Mouse (Mus musculus) intestine, embryonic 14.5 days (tissue): ENCODE data around the gene 0610010K14Rik. TPM values are rescaled to one million over a fixed set of nuclear protein-coding genes. Genes with fewer than 3 reads are reported as not detected.

Source experiments
- ATAC-seq: fragments of 200-750 bp; cut with Nextera tagmentation; replicated peaks from 2 replicates; pipeline ENCODE4 v1.8.0; 2017; ENCODE audit warnings: low read depth, moderate number of reproducible peaks, moderate TSS enrichment, moderate library complexity; ENCODE audit not compliant: low FRiP score, low TSS enrichment
- DNase-seq: peaks from one replicate; pipeline ENCODE4 v3.0.0-alpha.2; 2018; ENCODE audit warnings: low spot score
- H3K27ac ChIP-seq: fragments of 300-500 bp; sonication (generic); 2 replicates; pipeline ENCODE4 v1.5.1; 2014; ENCODE audit warnings: low read depth, mild to moderate bottlenecking, control low read depth
- H3K27me3 ChIP-seq: fragments of 300-500 bp; sonication (generic); replicated peaks from 2 replicates; pipeline ENCODE4 v1.6.1; 2014; ENCODE audit warnings: low read length, control low read depth; ENCODE audit not compliant: control insufficient read depth, insufficient read depth
- H3K36me3 ChIP-seq: fragments of 300-500 bp; sonication (generic); 2 replicates; pipeline ENCODE4 v1.6.1; 2014; ENCODE audit warnings: low read length, control low read depth; ENCODE audit not compliant: control insufficient read depth, insufficient read depth
- H3K4me1 ChIP-seq: fragments of 300-500 bp; sonication (generic); replicated peaks from 2 replicates; pipeline ENCODE4 v1.6.1; 2014; ENCODE audit warnings: low read length, control low read depth, mixed read lengths; ENCODE audit not compliant: control insufficient read depth, insufficient read depth
- H3K4me2 ChIP-seq: fragments of 300-500 bp; sonication (generic); 2 replicates; pipeline ENCODE4 v1.6.1; 2014; ENCODE audit warnings: low read length
- H3K4me3 ChIP-seq: fragments of 300-500 bp; sonication (generic); 2 replicates; pipeline ENCODE4 v1.5.1; 2014; ENCODE audit warnings: low read depth, low read length, control low read depth, mixed read lengths
- H3K9ac ChIP-seq: fragments of 300-500 bp; sonication (generic); 2 replicates; pipeline ENCODE4 v1.6.1; 2014; ENCODE audit warnings: mild to moderate bottlenecking, low read length
- H3K9me3 ChIP-seq: fragments of 300-500 bp; sonication (generic); 2 replicates; pipeline ENCODE4 v1.6.1; 2016; ENCODE audit warnings: low read length, control low read depth; ENCODE audit not compliant: control insufficient read depth
- WGBS: fragments of 180-500 bp; shearing (Covaris S2); extraction: QIAGEN DNeasy Blood & Tissue Kit; methylation state at CpG from one replicate; pipeline ENCODE4 v1.1.7; 2014; 5-methylcytosine and 5-hydroxymethylcytosine counted together
- microRNA counts: library from miRNA; unstranded; fragments of <30 nt; microRNA quantifications from one replicate; lab custom pipeline; 2016
- microRNA-seq: library from miRNA; unstranded; fragments of <30 nt; microRNA quantifications from one replicate; pipeline ENCODE4, GENCODE M21; 2016
- polyA plus RNA-seq: library from polyadenylated mRNA; unstranded; fragments of >200 nt; fragmentation: Nextera tagmentation; extraction: Ambion mirVana; gene quantifications from 2 replicates; pipeline ENCODE4 v1.2.1, GENCODE M21; 2014

0610010K14Rik gene
- polyA plus RNA-seq, 1 experiment from 2014 or later, result 159 TPM

- Histone ChIP-seq H3K4me3 (no peak overlapping the region), H3K9me3 (no peaks in the 10 kb centered on the region), H3K4me1 (peaks cover 8% of the 10 kb centered on the region; the same call in 1 of the 2 replicates), H3K27me3 (no peaks in the 10 kb centered on the region), H3K27ac (no peak overlapping the region), H3K4me2 (no peak overlapping the region), H3K36me3 (no peaks in the 10 kb centered on the region), H3K9ac (no peak overlapping the region)
- 75% methylated on average over 4 of the region's 4 CpGs for WGBS
- ATAC-seq, result no peak
- DNase-seq, result no peak
Observed at GRCm38 (mm10) chr11:70192157-70192556, 45.6 kb downstream of the 0610010K14Rik start.

GRCm38 (mm10) chr11:70191188-70191587 lies 46.5 kb downstream of the 0610010K14Rik start:
- WGBS, result 73% methylated on average over 6 of the region's 6 CpGs
- Histone ChIP-seq H3K9me3 (no peaks in the 10 kb centered on the region), H3K9ac (no peak overlapping the region), H3K27me3 (no peaks in the 10 kb centered on the region), H3K4me1 (peaks cover 8% of the 10 kb centered on the region; the same call in 1 of the 2 replicates), H3K27ac (no peak overlapping the region), H3K4me2 (no peak overlapping the region), H3K4me3 (no peak overlapping the region), H3K36me3 (no peaks in the 10 kb centered on the region)
- DNase-seq, result no peak
- ATAC-seq, result no peak

GRCm38 (mm10) chr11:70189319-70190134 lies 48.2 kb downstream of the 0610010K14Rik start:
- Histone ChIP-seq H3K36me3 (no peaks in the 10 kb centered on the region), H3K4me2 (no peak overlapping the region), H3K27ac (no peak overlapping the region), H3K4me3 (no peak overlapping the region), H3K27me3 (no peaks in the 10 kb centered on the region), H3K9me3 (no peaks in the 10 kb centered on the region), H3K4me1 (peaks cover 8% of the 10 kb centered on the region; the same call in 1 of the 2 replicates), H3K9ac (no peak overlapping the region)
- 83% methylated on average over 28 of the region's 28 CpGs for WGBS
- no peak for ATAC-seq
- DNase-seq, result no peak

MicroRNAs within 50 kb of the gene (microRNA counts, 519-probe panel; counts per million panel counts)
- microRNA mmu-miR-195 (lab: Ali Mortazavi, UCI) (not detected), microRNA mmu-miR-497 (lab: Ali Mortazavi, UCI) (1,783 counts per million, percentile 11 among the panel's probes with 10 or more counts)

Small RNA genes within 50 kb of the gene (microRNA-seq; reads per million reads assigned to microRNA genes)
- gene Mir195a (636 reads per million, percentile 74 among the genes with 10 or more reads in this experiment), gene Mir497 (not detected), gene Mir497b (not detected)

Other genes with a start within 250 kb of the 0610010K14Rik start
- gene Gabarap, start 246.8 kb downstream of the 0610010K14Rik start, polyA plus RNA-seq, result 481 and 495 TPM in 2 replicates
- 37.6 and 43.9 TPM in 2 replicates for gene Phf23, start 242.1 kb downstream of the 0610010K14Rik start, polyA plus RNA-seq
- gene Dvl2, start 237.3 kb downstream of the 0610010K14Rik start, polyA plus RNA-seq, result 32.0 and 32.6 TPM in 2 replicates
- gene Acadvl, start 222.5 kb downstream of the 0610010K14Rik start, polyA plus RNA-seq, result 72.8 and 73.8 TPM in 2 replicates
- gene Dlg4, start 221.0 kb downstream of the 0610010K14Rik start, polyA plus RNA-seq, result 7.7 and 8.6 TPM in 2 replicates
- 0.26 TPM in 1 of 2 replicates, not detected in the other for gene Asgr1, start 183.8 kb downstream of the 0610010K14Rik start, polyA plus RNA-seq
- 0.46 TPM in 1 of 2 replicates, not detected in the other for gene Asgr2, start 145.3 kb downstream of the 0610010K14Rik start, polyA plus RNA-seq
- 0.38 and 0.86 TPM in 2 replicates for gene Mgl2, start 107.6 kb downstream of the 0610010K14Rik start, polyA plus RNA-seq
- gene Clec10a, start 81.7 kb downstream of the 0610010K14Rik start, polyA plus RNA-seq, result 0.97 and 1.2 TPM in 2 replicates
- 1.2 and 1.7 TPM in 2 replicates for gene Slc16a11, start 25.2 kb downstream of the 0610010K14Rik start, polyA plus RNA-seq
- 13.6 and 14.1 TPM in 2 replicates for gene Slc16a13, start 16.9 kb downstream of the 0610010K14Rik start, polyA plus RNA-seq
- gene Bcl6b, start 8.1 kb downstream of the 0610010K14Rik start, polyA plus RNA-seq, result 11.7 and 12.2 TPM in 2 replicates
- 9.0 and 9.5 TPM in 2 replicates for gene Gm21988, start 1.9 kb upstream of the 0610010K14Rik start, polyA plus RNA-seq
- 153 and 165 TPM in 2 replicates for gene Rnasek, start 1.9 kb upstream of the 0610010K14Rik start, polyA plus RNA-seq
- gene Alox12, start 17.4 kb upstream of the 0610010K14Rik start, polyA plus RNA-seq, result 2.3 and 2.4 TPM in 2 replicates
- gene Alox12e, start 84.7 kb upstream of the 0610010K14Rik start, polyA plus RNA-seq, result 0.09 TPM in 1 of 2 replicates, not detected in the other
- gene Alox15, start 114.1 kb upstream of the 0610010K14Rik start, polyA plus RNA-seq, result 0.34 and 0.82 TPM in 2 replicates
- gene Pelp1, start 172.1 kb upstream of the 0610010K14Rik start, polyA plus RNA-seq, result 34.3 and 41.2 TPM in 2 replicates
- gene Arrb2, start 194.7 kb upstream of the 0610010K14Rik start, polyA plus RNA-seq, result 15.8 and 17.9 TPM in 2 replicates
- 50.7 and 51.6 TPM in 2 replicates for gene Med11, start 214.0 kb upstream of the 0610010K14Rik start, polyA plus RNA-seq
- gene Zmynd15, start 221.5 kb upstream of the 0610010K14Rik start, polyA plus RNA-seq, result 0.75 and 0.92 TPM in 2 replicates
- 8.0 and 10.0 TPM in 2 replicates for gene Cxcl16, start 222.1 kb upstream of the 0610010K14Rik start, polyA plus RNA-seq